Mouse (Mus musculus) small intestine, adult 2 months (tissue): Measurements from ENCODE around the gene Gm17490.

Experiments used
- CTCF ChIP-seq: fragments of 200-500 bp; IDR thresholded peaks from 2 replicates; pipeline ENCODE4 v1.5.1; 2012; ENCODE audit warnings: low read depth, mild to moderate bottlenecking, control low read depth, inconsistent platforms, low read length, moderate library complexity, mixed read lengths; ENCODE audit not compliant: insufficient replicate concordance, insufficient read length; ENCODE audit errors: extremely low read depth
- POLR2A ChIP-seq: fragments of 200-500 bp; IDR thresholded peaks from 2 replicates; pipeline ENCODE4 v1.6.1; 2012; ENCODE audit warnings: low read depth, mild to moderate bottlenecking, control low read depth, inconsistent platforms, low read length, moderate library complexity

GRCm38 (mm10) chr2:11657581-11657980 is 31.5 kb upstream of the Gm17490 start:
- TF ChIP-seq POLR2A (no peak), CTCF (no peak)
